In genomic region chr16:44614235-44614634, GRCm38 (mm10) we compare ENCODE assay signal across 22 mouse cellular contexts. TPM values are rescaled to one million over a fixed set of nuclear protein-coding genes. Genes with fewer than 3 reads are reported as not detected.
A peak's percentile ranks its signal among the peaks of the same experiment; 100 is the strongest.
DNase-seq lines count a peak whose midpoint lies in the region; ATAC-seq and TF ChIP-seq lines count a peak whose summit lies in the region.
"Had no signal": no experiment of that assay in that cellular context is flagged by ENCODE, and none has a peak within 500 bp of the region (broad histone marks: within the 10 kb centered on the region; RNA-seq: fewer than 3 reads in every experiment).

No protein-coding gene starts in this region.

- H3K4me1 ChIP-seq in midbrain, embryonic 11.5 days (ENCODE audit: control insufficient read depth, insufficient read depth, low read length), result peaks cover 6% of the 10 kb centered on the region; the same call in 1 of the 2 replicates
- no peaks in the 10 kb centered on the region for H3K4me1 ChIP-seq in midbrain, embryonic 16.5 days (ENCODE audit: control insufficient read depth, insufficient read depth, low read length)
- H3K4me1 ChIP-seq in limb, embryonic 13.5 days, result peaks cover 82% of the 10 kb centered on the region
- H3K4me1 ChIP-seq in kidney, adult 2 months (ENCODE audit: control insufficient read depth, insufficient read depth, low read length), result no peaks in the 10 kb centered on the region

- 96% methylated on average over 5 of the region's 5 CpGs for WGBS in midbrain, embryonic 11.5 days
- 92% methylated on average over 5 of the region's 5 CpGs for WGBS in midbrain, embryonic 16.5 days
- 84% methylated on average over 5 of the region's 5 CpGs for WGBS in limb, embryonic 13.5 days
- 94% methylated on average over 5 of the region's 5 CpGs for WGBS in kidney, adult 2 months

- peak; percentile 54 for DNase-seq in cerebellum, adult 9-10 months
- no peak for DNase-seq in cerebellum, postnatal 36 days
- DNase-seq in midbrain, embryonic 11.5 days (ENCODE audit: low spot score, missing footprints), result peak; percentile 77
- DNase-seq in kidney, adult 2 months, result no peak
- DNase-seq in right cerebral cortex, postnatal 4 days, result no peak
- DNase-seq: adrenal gland, postnatal 10 days; B cell, adult 2 months; cerebellum, adult 18-20 months; cerebellum, postnatal 10 days; embryo, embryonic 11 days; gastrocnemius, postnatal 14 days; heart, postnatal 36 days had no signal

- TF ChIP-seq POLR2A in kidney, adult 2 months (IDR thresholded peaks at IDR 0.05; ENCODE audit: low read depth, low read length), result no peak

- H3K36me3 ChIP-seq in midbrain, embryonic 11.5 days (ENCODE audit: control insufficient read depth, insufficient read depth, low read length), result no peaks in the 10 kb centered on the region
- H3K36me3 ChIP-seq in midbrain, embryonic 16.5 days (ENCODE audit: control insufficient read depth, insufficient read depth, low read length), result no peaks in the 10 kb centered on the region
- H3K36me3 ChIP-seq in limb, embryonic 13.5 days, result no peaks in the 10 kb centered on the region
- no peaks in the 10 kb centered on the region for H3K36me3 ChIP-seq in kidney, adult 2 months (ENCODE audit: control insufficient read depth, insufficient read depth, low read length)
- H3K36me3 ChIP-seq: embryonic facial prominence, embryonic 12.5 days; forebrain, embryonic 10.5 days; G1E; heart, embryonic 13.5 days; hindbrain, embryonic 15.5 days had no signal

- no peak for TF ChIP-seq CTCF in kidney, adult 2 months (conservative IDR thresholded peaks at IDR 0.05; ENCODE audit: insufficient read depth, insufficient read length, low read depth, low read length)

- no peaks in the 10 kb centered on the region for H3K27me3 ChIP-seq in midbrain, embryonic 11.5 days (ENCODE audit: control insufficient read depth, insufficient read depth, low read length)
- H3K27me3 ChIP-seq in midbrain, embryonic 16.5 days (ENCODE audit: control insufficient read depth, insufficient read depth, low read depth, low read length), result no peaks in the 10 kb centered on the region
- H3K27me3 ChIP-seq in limb, embryonic 13.5 days, result no peaks in the 10 kb centered on the region
- no peaks in the 10 kb centered on the region; the same call in 1 of the 2 replicates for H3K27me3 ChIP-seq in kidney, adult 2 months (replicated peaks; ENCODE audit: control insufficient read depth, insufficient read depth, low read length)
- H3K27me3 ChIP-seq: embryonic facial prominence, embryonic 12.5 days; heart, embryonic 13.5 days; hindbrain, embryonic 15.5 days had no signal

- ATAC-seq in midbrain, embryonic 11.5 days (ENCODE audit: low FRiP score), result no peak
- ATAC-seq in midbrain, embryonic 16.5 days, result no peak
- no peak for ATAC-seq in limb, embryonic 13.5 days (ENCODE audit: low FRiP score, low read depth)
- ATAC-seq: CD4-positive, CD25-positive, alpha-beta regulatory T cell, adult 4 months; forebrain, embryonic 16.5 days had no signal

- no peak overlapping the region for H3K27ac ChIP-seq in midbrain, embryonic 11.5 days (ENCODE audit: low read depth, low read length)
- no peak overlapping the region for H3K27ac ChIP-seq in midbrain, embryonic 16.5 days (ENCODE audit: low read length)
- H3K27ac ChIP-seq in limb, embryonic 13.5 days, result peak overlapping the region; percentile 96; the same call in 1 of the 2 replicates
- H3K27ac ChIP-seq in kidney, adult 2 months (ENCODE audit: insufficient read depth, low read depth, low read length), result no peak overlapping the region
- H3K27ac ChIP-seq: forebrain, embryonic 10.5 days; hindbrain, embryonic 15.5 days had no signal

- H3K9me3 ChIP-seq in midbrain, embryonic 11.5 days (ENCODE audit: control insufficient read depth, low read length), result no peaks in the 10 kb centered on the region
- no peaks in the 10 kb centered on the region for H3K9me3 ChIP-seq in midbrain, embryonic 16.5 days (replicated peaks; ENCODE audit: control insufficient read depth, low read length, poor library complexity, severe bottlenecking)
- H3K9me3 ChIP-seq in limb, embryonic 13.5 days, result no peaks in the 10 kb centered on the region
- H3K9me3 ChIP-seq: embryonic facial prominence, embryonic 12.5 days; forebrain, embryonic 10.5 days; G1E; heart, embryonic 13.5 days; hindbrain, embryonic 15.5 days had no signal

- no peak overlapping the region for H3K4me3 ChIP-seq in midbrain, embryonic 11.5 days (ENCODE audit: low read depth, low read length)
- no peak overlapping the region for H3K4me3 ChIP-seq in midbrain, embryonic 16.5 days (ENCODE audit: low read depth, low read length)
- no peak overlapping the region for H3K4me3 ChIP-seq in limb, embryonic 13.5 days
- no peak overlapping the region for H3K4me3 ChIP-seq in kidney, adult 2 months (ENCODE audit: insufficient read depth, low read depth, low read length)
- H3K4me3 ChIP-seq: embryonic facial prominence, embryonic 12.5 days; erythroblast, embryonic 14.5 days; forebrain, embryonic 10.5 days; heart, embryonic 13.5 days; hindbrain, embryonic 15.5 days had no signal

- H3K9ac ChIP-seq in midbrain, embryonic 11.5 days (ENCODE audit: low read length), result no peak overlapping the region
- H3K9ac ChIP-seq in midbrain, embryonic 16.5 days (ENCODE audit: low read depth, low read length), result no peak overlapping the region
- H3K9ac ChIP-seq in limb, embryonic 13.5 days, result no peak overlapping the region
- H3K9ac ChIP-seq: embryonic facial prominence, embryonic 12.5 days; heart, embryonic 13.5 days; hindbrain, embryonic 15.5 days had no signal

- H3K4me2 ChIP-seq in midbrain, embryonic 11.5 days, result no peak overlapping the region
- H3K4me2 ChIP-seq in midbrain, embryonic 16.5 days (ENCODE audit: low read length), result no peak overlapping the region
- no peak overlapping the region for H3K4me2 ChIP-seq in limb, embryonic 13.5 days (replicated peaks)
- H3K4me2 ChIP-seq: embryonic facial prominence, embryonic 12.5 days; heart, embryonic 13.5 days; hindbrain, embryonic 15.5 days had no signal

RNA-seq across cellular contexts. Expression of gene Boc, which starts 55.5 kb away (rescaled TPM):
- 37.8 and 44.7 TPM in 2 replicates for polyA plus RNA-seq in midbrain, embryonic 11.5 days (2014; fragmentation: Nextera tagmentation; extraction: Ambion mirVana)
- polyA plus RNA-seq in midbrain, embryonic 16.5 days (2015; fragmentation: Nextera tagmentation; extraction: Ambion mirVana), result 7.3 and 10.5 TPM in 2 replicates
- 58.7 and 63.5 TPM in 2 replicates for polyA plus RNA-seq in limb, embryonic 13.5 days (2015; fragmentation: Nextera tagmentation; extraction: Ambion mirVana)
- 8.5 and 8.8 TPM in 2 replicates for polyA plus RNA-seq in kidney, adult 2 months (2012; rRNA removed)
- polyA plus RNA-seq: erythroblast, embryonic 14.5 days; G1E had no signal

Comparison
In these comparisons a context has a peak if more than half of its experiments do, and no peak if none do; other contexts are left out.
1. DNase-seq: peak in cerebellum, adult 9-10 months (single experiment) and midbrain, embryonic 11.5 days (single experiment); none in cerebellum, postnatal 36 days (0 of 2), kidney, adult 2 months (single experiment) and right cerebral cortex, postnatal 4 days (single experiment).